Mouse (Mus musculus) E14TG2a.4 (cell line): ENCODE measurements around the gene Aldh1a3.

Experiments used
- H3K27me3 ChIP-seq: 2 replicates; pipeline ENCODE4 v1.6.1; 2014; ENCODE audit warnings: low read length, control low read depth; ENCODE audit not compliant: insufficient read depth
- H3K36me3 ChIP-seq: 2 replicates; pipeline ENCODE4 v1.6.1; 2014; ENCODE audit warnings: low read length, control low read depth; ENCODE audit not compliant: insufficient read depth
- H3K4me1 ChIP-seq: replicated peaks from 2 replicates; pipeline ENCODE4 v1.6.1; 2014; ENCODE audit warnings: low read depth, low read length, control low read depth
- H3K4me3 ChIP-seq: replicated peaks from 2 replicates; pipeline ENCODE4 v1.5.1; 2014; ENCODE audit warnings: mild to moderate bottlenecking, low read length
- H3K9me3 ChIP-seq: 2 replicates; pipeline ENCODE4 v1.6.1; 2014; ENCODE audit warnings: low read length, control low read depth
- CTCF ChIP-seq: conservative IDR thresholded peaks from 2 replicates; pipeline ENCODE4 v1.5.1; 2014; ENCODE audit warnings: low read length
- NANOG ChIP-seq: IDR thresholded peaks from 2 replicates; pipeline ENCODE4 v1.6.1; 2014; ENCODE audit warnings: borderline replicate concordance, low read length, mixed read lengths
- POU5F1 ChIP-seq: IDR thresholded peaks from 2 replicates; pipeline ENCODE4 v1.6.1; 2014; ENCODE audit warnings: low read length, borderline replicate concordance

The Aldh1a3 gene

DNA sequence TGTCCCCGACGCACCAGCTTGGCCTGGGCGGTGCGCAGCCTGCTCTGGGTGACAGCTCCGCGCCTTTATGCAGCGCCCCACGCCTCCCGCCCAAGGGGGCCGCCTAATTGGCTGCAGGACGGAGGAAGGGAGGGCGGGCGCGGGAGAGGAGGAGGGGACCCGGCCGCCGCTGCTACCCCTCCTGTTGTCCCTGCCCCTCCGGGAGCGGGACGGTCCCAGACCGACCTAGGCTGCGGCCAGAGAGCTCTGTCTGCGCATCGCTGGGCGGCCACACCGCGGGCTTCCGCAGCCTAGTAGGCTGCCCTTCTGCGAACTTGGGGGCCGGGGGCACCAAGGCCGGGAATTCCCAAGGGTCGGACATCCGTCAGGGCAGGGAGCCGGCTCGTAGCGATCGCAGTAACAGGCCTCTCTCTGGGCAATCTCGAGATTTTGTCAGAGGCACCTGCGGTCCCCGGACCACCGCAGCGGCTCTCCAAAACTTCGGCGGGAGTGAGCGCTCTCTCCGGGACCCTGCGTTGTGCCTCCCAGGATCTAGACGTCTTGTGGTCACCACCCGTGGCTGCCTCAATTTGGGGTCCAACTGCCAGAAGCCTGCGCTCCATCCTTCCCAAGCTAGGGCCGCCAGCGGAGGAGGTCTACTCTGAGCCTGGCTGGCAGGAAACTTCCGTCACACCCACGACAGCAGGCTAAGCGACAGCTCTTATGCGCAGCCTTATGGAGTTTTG lies at the start of gene Aldh1a3:
Gene Aldh1a3, minus strand, starts transcription at position 81 of the 725 bp plus-strand sequence.
- Histone ChIP-seq H3K4me3 (peak within 1 kb of the TSS; percentile 79), H3K27me3 (peaks cover 64% of the 10 kb centered on the region), H3K4me1 (peaks cover 22% of the 10 kb centered on the region), H3K36me3 (no peaks in the 10 kb centered on the region), H3K9me3 (no peaks in the 10 kb centered on the region)
- no peak for TF ChIP-seq CTCF
- no peak for TF ChIP-seq POU5F1

DNA sequence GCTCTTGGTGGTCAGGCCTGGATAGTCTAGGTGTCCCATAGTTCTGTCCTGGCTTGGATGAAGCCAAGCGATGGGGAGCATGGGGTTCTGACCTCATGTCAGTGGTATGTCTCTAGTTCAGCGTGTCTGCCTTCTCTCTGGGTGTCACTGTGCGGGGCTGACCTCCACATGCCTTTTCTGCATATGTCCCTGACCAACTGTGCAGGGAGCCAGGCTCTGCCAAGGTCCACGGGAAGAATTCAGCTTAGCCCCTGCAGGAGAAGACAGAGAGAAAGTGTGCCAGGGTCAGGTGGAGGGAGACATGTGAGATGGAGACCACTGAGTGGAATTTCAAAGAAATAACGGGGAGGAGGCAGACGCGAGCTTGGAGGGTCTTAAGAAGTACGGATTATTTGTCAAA lies 49.0 kb upstream of the Aldh1a3 start:
- Histone ChIP-seq H3K4me3 (no peak overlapping the region), H3K4me1 (peaks cover 34% of the 10 kb centered on the region), H3K36me3 (no peaks in the 10 kb centered on the region), H3K9me3 (no peaks in the 10 kb centered on the region; the same call in 1 of the 2 replicates), H3K27me3 (no peaks in the 10 kb centered on the region)
- no peak for TF ChIP-seq NANOG
- no peak for TF ChIP-seq POU5F1
- TF ChIP-seq CTCF = no peak

DNA sequence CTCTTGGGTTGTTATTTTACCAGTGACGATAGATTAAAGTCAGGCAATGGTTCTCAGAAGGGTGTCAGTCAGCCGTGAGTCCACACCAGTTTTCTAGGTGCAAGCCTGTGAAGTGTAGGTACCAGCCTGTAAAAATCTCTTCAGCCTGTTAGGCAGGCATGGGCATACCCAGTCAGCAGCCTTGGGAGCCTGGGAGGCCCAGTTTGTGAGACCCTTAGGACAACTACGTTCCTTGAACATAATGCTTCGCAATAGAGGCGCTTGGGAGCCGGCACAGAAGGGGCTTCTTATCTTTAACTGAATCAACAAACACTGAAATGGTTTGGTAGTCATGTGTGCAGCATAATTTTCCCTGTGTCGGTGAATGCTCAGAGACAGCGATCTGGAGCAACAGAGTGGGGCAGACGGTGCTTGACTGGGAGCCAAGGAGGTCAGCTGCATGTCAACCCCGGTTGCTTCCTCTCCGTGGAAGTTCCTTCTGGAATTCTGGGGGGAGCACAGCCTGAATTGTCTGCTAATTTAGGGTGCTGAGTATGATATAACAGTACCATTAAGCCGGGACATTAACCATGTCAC lies 44.4 kb upstream of the Aldh1a3 start:
- TF ChIP-seq NANOG (no peak), CTCF (no peak), POU5F1 (no peak)
- Histone ChIP-seq H3K4me3 (no peak overlapping the region), H3K36me3 (no peaks in the 10 kb centered on the region), H3K9me3 (0 out of 2 replicates have a peak, but pooled peaks cover 3% of the 10 kb centered on the region), H3K27me3 (no peaks in the 10 kb centered on the region), H3K4me1 (0 out of 2 replicates have a peak, but pooled peaks cover 4% of the 10 kb centered on the region)

DNA sequence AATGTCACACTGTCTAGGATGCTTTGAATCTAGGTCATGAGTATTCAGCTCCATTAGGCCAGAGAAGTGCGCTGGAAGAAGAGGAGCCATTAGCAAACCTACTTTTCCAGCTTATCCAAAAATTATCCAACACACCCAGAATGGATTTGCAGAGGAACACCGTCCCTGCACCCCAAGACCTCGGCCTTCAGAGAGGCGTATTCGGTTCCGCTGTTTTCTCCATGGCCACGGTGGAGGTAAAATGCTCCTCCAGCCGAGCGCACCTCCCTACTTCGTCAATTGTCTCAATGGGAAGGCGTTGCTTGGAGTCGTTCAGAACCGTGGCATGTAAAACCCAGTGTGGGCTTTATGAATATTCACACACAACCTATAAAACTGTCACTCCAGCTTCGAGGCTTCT lies 39.3 kb upstream of the Aldh1a3 start:
- 0 out of 2 replicates have a peak, but pooled peaks cover 3% of the 10 kb centered on the region for H3K9me3 ChIP-seq
- TF ChIP-seq CTCF (no peak), NANOG (no peak), POU5F1 (no peak)

DNA sequence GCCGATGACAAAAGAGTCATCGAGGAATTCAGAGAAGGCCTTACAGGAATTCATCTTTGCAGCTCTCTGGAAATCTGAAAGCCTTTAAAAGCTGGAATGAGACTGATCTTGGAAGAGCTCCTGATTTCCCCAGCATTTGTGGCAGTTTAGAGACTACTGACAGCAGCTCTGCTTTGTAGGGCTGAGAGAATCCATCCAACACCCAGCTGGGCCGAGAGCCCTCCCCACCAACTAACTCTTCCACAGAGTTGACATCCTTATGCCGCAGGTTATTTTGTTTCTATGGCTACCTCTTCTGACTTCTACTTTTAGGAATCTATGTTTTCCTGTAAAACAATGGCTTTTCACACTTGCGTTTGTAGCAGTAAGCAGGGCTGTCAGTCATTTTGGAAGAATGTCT lies 37.9 kb upstream of the Aldh1a3 start:
- TF ChIP-seq NANOG (no peak), CTCF (no peak), POU5F1 (no peak)
- no peak overlapping the region for H3K4me3 ChIP-seq
- no peaks in the 10 kb centered on the region for H3K4me1 ChIP-seq
- H3K27me3 ChIP-seq = no peaks in the 10 kb centered on the region
- H3K36me3 ChIP-seq = no peaks in the 10 kb centered on the region
- H3K9me3 ChIP-seq = no peaks in the 10 kb centered on the region

More for the DNA sequence above, 39.3 kb upstream of the Aldh1a3 start:
- H3K4me3 ChIP-seq = no peak overlapping the region
- no peaks in the 10 kb centered on the region for H3K4me1 ChIP-seq
- no peaks in the 10 kb centered on the region for H3K36me3 ChIP-seq
- no peaks in the 10 kb centered on the region for H3K27me3 ChIP-seq

DNA sequence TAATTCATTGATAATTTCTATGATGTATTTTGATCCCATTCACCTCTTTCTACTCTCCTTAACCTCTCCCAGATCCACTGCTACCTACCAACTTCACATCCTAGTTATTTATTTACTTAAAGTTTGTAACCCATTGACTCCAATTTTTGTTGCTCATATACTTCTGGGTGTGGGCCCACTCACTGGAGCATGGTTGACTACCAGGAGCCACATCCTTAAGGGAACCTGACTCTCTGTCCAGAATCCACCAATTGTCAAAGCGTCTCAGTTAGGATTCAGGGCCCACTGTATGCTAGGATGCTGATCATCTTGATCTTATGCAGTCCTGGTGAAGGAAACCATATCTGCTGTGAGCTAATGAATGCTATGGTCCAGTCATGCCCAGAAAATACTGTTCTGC lies 35.8 kb upstream of the Aldh1a3 start:
- no peaks in the 10 kb centered on the region for H3K27me3 ChIP-seq
- no peaks in the 10 kb centered on the region for H3K9me3 ChIP-seq
- no peaks in the 10 kb centered on the region for H3K36me3 ChIP-seq
- H3K4me1 ChIP-seq = no peaks in the 10 kb centered on the region
- TF ChIP-seq POU5F1 (no peak), NANOG (no peak), CTCF (no peak)
- H3K4me3 ChIP-seq = no peak overlapping the region

DNA sequence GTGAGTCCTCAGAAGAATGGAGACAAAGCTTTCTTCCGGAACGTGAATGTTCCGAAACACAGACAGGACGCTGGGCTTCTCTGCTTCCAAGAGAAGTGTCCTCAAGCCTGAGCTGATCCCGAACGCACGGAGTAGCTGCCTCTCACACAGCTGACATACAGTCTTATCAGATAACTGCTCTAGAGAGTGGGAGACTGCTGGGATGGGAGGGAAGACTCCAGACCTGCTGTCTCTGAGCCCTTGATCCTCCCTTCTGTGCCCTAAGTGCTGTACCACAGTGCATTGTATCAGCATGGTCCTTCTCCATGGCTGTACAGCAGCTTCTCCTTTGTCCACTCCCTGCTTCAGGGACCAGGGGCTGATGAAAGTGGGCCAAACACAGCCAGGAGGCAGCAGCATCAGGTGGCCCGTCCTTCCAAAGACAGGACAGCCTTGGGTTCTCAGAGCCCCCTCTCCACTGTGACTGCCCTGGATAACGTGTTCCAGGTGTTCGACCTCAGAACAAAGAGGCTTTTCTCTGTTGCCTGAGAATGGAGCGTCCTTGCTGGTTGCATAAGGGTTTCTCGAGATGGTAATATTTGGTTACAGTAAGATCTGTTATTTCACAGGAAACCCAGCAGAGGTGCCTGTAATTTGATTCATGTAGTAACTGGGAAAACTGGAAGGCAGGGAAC lies 24.4 kb upstream of the Aldh1a3 start:
- H3K36me3 ChIP-seq = no peaks in the 10 kb centered on the region
- H3K9me3 ChIP-seq = no peaks in the 10 kb centered on the region
- TF ChIP-seq NANOG (no peak), POU5F1 (no peak), CTCF (no peak)
- H3K27me3 ChIP-seq = peaks cover 31% of the 10 kb centered on the region
- H3K4me1 ChIP-seq = peaks cover 33% of the 10 kb centered on the region
- H3K4me3 ChIP-seq = no peak overlapping the region

DNA sequence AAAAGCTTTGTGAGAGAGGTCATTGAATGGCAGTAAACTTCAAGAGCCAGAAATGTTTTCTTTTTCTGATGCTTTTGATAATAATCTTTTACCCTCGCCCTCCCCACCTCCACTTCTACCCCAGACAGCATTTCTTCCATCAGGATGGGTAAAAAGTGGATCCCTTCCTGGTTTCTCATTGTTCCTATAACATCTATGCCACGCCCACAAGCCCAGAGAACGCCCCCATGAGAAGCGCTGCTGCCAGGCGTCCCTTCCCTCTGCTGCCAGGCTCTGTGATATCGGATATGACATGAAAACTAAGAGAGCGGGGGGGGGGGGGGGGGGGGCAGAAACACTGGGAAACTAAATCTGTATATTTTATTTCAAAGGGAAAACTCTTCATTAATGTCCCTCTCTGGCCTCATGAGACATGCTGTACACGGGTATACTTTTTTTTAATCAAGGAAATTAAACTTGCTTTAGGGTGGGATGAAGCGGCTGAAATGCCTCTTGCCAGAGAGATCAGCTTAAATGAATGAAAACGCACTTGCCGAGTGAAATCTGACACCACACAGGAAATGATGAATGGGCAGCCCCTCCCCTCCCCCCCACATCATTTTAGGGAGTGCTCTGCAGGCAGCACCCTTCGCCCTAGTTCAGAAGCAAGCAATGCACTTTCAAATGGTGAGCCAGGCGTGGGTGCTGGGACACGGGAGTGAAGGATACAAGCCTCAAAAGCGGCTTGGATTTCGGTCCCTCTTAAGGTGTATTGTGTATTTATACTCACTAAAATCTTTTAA lies 22.8 kb upstream of the Aldh1a3 start:
- peaks cover 31% of the 10 kb centered on the region for H3K27me3 ChIP-seq
- no peaks in the 10 kb centered on the region for H3K9me3 ChIP-seq
- TF ChIP-seq CTCF (no peak), POU5F1 (no peak), NANOG (no peak)
- H3K4me3 ChIP-seq = peak overlapping the region; percentile 41; the same call in 1 of the 2 replicates
- H3K4me1 ChIP-seq = peaks cover 46% of the 10 kb centered on the region
- H3K36me3 ChIP-seq = no peaks in the 10 kb centered on the region
